Mouse (Mus musculus) heart, adult 2 months (tissue): ENCODE results near the gene 4931429L15Rik.

ENCODE experiments used
- CTCF ChIP-seq: fragments of 200-600 bp; IDR thresholded peaks from 2 replicates; pipeline ENCODE4 v1.8.1; 2022; ENCODE audit warnings: antibody characterized with exemption, mild to moderate bottlenecking, moderate library complexity
- EP300 ChIP-seq: fragments of 200-500 bp; IDR thresholded peaks from 2 replicates; pipeline ENCODE4 v1.6.1; 2011; ENCODE audit warnings: low read depth, low read length, control low read depth; ENCODE audit not compliant: insufficient read depth
- POLR2A ChIP-seq: fragments of 200-500 bp; IDR thresholded peaks from 2 replicates; pipeline ENCODE4 v1.6.1; 2011; ENCODE audit warnings: mild to moderate bottlenecking, low read depth, low read length, control low read depth; ENCODE audit not compliant: insufficient read depth

- no peak for TF ChIP-seq CTCF
- no peak for TF ChIP-seq POLR2A
- TF ChIP-seq EP300 = no peak
Measured at GRCm38 (mm10) chr9:46328572-46329249, 8.9 kb upstream of the 4931429L15Rik start.
